Mouse (Mus musculus) layer of hippocampus, postnatal 25 days (tissue): ENCODE data around the gene 8030411F24Rik. TPM values are rescaled to one million over a fixed set of nuclear protein-coding genes. Genes with fewer than 3 reads are reported as not detected.
"Not testable (repeated sequence)": the region's sequence is repeated elsewhere in the genome, so short reads cannot be mapped to it uniquely, and the experiment has no call there.

Source experiments
- DNase-seq, 2 experiments: peaks; one replicate each; pipeline ENCODE4 v3.0.0; 2022; ENCODE audit warnings: mixed read lengths in 2 of 2, low spot score in 1 of 2; ENCODE audit errors: extremely low spot score in 1 of 2
- total RNA-seq, 2 experiments: library from RNA; stranded (reverse); gene quantifications; 2 replicates each; pipeline ENCODE4 v1.2.3; 2021

8030411F24Rik gene
- total RNA-seq = not detected

DNA sequence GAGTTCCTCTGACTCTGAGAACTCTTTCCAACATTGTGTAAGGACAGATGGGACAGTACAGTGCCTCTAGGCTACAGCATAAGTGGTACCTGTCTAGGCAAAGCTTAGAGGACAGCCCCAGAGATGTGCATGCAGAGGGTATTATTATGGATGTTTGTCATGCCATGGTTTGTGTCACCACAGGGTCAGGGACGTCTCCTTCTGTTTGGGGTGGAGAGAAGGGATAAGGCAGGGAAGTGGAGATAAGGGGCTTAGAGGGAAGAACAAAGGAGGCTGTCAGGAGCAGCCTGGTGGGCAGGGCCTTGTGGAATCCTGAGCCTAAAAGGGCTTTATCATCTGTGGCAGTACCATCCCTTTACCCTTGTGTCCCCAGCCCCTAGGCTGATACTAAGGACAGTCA is at the start of gene 8030411F24Rik:
8030411F24Rik (plus strand) TSS at position 301 of the 400 bp plus-strand sequence.
- DNase-seq = no peak

DNA sequence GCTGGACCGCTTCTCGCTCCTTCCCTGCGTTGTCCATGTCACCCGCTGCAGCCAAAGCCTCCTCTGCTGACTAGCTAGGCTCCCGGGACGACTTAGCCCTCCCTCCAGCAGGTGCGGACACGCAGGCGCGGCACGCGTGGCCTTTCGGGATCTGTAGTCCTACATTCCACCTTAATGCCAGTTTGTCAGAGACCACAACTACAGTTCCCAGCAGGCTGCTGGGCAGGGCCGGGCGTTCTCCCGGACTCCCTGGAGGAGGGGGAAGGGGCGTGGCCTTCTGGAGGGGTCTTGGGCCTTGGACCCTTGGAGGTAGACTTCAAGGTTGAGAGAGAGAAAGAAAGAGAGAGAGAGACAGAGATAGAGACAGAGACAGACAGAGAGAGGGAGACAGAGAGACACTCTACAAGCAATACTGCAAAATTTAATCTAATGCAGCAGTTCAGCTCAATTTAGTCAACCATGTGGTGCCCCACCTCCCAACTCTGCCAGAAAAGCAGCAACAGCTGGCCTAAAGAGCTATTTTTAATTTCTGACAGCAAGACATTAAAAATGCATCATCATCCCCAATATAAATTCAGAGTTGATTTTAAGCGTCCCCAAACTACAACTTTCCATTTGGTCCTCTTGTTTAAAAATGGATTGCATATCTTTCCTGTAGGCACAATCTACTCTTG is 49.3 kb upstream of the 8030411F24Rik start, which contains the start of gene Napb:
Napb (minus strand) TSS at position 141 of the 674 bp plus-strand sequence.
- DNase-seq = peak; percentile 84 to 90

DNA sequence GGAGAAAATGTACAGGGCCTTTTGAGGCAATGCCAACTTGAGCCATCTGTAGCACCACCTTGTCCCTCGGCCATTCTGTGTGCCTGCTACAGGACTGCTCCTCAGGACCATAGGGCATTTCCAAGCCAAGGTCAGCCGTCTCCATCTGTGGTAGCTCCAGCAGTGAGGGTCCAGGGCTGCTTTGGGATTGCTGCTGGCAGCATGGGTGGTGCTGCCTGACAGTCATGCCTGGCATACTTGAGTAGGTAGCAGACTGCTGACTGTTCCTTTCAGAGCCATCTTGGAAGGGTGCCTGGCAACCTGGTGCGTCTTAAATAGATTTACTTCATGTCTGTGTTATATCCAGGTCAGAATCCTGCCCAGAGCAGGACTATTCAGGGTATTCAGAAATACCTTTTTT is 38.8 kb upstream of the 8030411F24Rik start:
- no peak for DNase-seq

DNA sequence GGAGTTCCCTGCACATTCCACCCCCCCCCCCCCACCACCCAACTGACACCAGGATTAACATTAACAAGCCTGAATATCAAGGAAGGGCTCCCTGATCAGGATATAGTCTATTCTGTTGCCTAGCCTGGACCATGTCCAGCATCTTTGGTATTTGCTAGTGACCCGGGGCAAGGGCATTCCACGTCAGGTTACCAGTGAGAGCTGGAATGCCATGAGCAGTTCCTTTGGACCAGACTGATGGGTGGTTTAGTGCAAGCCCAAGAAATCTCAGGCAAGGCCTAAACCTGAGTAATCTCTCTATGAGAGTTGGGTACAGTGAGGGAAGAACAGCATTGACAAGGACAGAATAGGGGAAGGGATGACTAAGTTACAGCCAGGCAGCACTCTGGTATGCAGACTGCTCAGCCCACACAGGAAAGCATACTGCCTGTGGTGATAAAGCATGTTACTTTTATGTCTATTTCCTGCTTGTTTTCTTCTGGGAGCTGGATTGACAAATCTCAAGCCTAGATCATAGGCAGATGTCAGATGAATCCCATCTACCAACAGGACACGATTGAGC is 37.9 kb upstream of the 8030411F24Rik start:
- DNase-seq = no peak

DNA sequence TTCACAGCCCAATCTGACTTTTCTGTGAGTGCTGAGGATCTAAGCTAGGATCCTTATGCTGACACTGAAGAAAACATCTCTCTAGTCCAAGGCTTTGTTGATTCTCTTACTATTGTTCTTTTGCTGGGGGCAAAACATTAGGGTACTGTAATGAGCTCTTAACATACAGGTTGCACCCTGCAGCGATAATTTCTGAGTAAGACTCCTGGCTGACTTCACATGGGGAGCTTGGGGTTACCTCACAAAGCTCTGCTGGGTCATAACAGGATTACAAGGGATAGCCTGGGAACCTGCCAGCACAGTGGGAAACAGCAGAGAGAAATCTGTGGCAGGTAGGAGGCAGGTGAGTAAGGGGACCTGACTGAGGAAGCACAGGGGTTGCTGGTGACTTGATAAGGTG is 31.8 kb upstream of the 8030411F24Rik start, which contains the start of gene Cstl1:
Cstl1 (plus strand) TSS at position 301 of the 400 bp plus-strand sequence.
- DNase-seq = no peak

DNA sequence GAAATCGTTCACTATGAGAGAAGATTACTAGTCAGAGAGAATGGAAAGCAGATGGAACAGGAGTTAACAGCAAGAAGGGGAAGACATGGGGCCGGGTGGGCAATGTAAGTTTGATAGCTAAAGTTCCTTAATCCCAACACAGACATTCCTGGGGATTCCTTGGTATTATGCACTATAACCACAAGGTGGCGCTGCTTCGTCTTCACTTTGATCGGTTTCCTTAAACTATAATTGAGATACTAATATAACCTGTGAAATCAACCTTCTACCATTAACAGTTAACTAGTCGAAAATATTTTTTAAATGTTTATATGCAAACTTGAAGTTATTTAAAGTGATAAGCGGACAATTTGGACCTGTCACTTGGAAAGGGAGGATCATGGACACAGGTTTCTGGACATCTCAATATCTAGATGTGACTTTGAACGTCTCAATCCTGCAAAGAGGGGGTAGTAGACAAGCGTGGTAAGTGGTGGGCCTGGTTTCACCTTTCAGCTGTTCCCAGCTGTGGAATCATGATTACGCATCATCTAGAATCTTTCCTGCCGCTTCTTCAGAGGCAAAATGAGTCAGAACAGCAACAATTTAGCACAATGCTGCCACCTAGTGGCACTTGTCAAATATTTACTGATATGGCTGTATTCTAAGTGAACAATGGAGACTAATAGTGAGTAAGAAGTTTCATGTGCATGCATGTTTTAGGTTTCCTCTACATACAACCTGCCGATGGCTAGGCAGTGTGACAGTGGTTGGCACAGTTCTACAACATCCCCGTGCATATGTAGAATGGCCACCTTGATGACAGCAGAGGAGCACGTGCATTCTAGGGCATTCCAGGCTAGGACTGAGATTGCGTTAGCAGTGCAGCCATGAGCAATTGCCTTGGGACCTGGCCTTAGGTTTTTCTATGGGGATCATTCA is 29.7 kb upstream of the 8030411F24Rik start:
- DNase-seq = peak; percentile 42 to 73

DNA sequence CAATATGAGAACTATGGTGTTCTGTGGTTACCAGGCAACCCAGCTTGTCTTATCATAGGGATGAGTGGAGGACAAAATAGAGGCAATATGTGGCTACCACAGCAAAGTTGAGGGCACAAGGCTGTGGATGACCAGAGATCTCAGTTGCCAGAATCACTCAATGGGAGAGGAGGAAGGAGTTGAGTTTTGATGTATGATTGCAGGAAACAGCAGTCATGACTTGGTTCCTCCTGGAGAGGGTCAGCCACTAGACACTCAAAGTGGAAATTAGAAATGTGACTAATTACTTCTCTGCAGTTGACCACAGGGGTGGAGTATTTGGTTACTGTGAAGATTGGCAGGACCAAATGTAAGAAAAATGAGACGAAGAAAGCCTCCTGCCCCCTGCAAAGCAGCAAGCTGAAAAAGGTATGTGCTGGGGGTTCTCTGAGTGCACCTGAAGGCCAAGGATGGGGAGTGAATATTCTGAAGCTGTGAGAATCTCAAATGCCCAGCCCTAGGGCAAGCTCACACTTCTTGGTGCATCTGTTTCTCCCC is 27.4 kb upstream of the 8030411F24Rik start:
- DNase-seq = no peak

DNA sequence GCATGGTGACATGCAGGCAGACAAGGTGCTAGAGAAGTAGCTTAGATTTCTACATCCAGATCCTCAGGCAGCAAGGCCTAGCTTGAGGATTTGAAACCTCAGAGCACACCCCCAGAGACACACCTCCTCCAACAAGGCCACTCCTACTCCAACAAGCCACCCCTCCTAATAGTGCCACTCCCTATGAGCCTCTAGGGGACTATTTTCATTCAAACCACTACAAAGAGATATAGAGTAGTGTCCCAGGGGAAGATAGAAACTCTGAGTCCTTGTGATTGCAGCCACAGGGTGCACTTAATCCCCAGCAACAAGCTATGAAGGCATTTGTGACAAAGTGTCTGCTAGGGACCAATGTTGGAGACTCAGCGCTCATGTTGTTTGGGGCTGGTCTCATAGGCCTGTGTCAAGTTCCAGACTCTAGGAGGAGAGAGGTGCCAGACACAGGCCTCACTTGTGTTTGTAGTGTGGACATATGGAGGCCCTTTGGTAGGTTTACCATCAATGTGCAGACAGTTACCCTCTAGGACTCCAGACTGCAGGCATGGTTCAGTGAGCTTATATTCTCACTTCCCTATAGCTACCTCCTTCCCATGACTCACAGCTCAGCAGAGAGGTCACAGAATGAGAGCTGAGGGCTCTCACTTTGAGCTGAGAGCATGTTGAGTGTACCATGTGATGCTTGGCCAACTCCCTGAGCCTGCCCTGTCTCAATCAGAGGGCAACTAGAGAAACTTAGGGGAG is 18.0 kb upstream of the 8030411F24Rik start:
- no peak for DNase-seq

DNA sequence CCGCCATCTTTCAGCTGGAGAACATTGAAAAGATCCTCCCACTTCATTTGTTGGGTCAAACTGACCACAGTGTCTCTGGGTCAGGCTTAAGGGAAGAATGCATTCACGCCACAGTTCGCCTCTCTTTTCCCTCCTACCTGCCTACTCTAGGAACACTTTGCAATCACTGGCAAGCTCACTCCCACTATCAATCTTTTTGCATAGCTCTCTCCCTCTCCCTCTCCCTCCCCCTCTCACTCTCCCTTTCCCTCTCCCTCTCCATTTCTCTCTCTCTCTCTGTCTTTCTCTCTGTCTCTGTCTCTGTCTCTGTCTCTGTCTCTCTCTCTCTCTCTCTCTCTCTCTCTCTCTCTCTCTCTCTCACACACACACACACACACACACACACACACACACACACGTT is 10.4 kb upstream of the 8030411F24Rik start, which contains the start of gene Cst11:
Cst11 (minus strand) TSS at position 101 of the 400 bp plus-strand sequence.
- not testable (repeated sequence) for DNase-seq

DNA sequence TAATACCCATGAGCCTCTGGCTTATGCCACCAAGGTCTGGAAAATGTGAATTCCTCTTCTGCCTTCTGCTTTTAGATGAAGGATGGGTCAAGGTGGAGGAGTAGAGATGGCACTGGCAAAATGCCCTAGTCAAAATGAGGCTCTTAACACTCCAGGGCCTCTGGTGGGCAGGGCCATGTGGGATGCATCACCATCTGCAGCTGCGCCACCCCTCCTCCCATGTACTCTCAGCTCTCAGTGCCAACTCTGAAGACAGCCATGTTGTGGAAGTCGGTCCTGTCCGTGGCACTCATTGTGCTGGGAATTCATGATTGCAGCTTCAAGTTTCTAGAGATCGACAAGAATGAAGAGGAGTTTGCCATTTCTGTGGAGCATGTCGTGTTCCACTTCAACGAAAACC is 7.3 kb downstream of the 8030411F24Rik start, which contains the start of gene Cst12:
Cst12 (plus strand) TSS at position 220 of the 400 bp plus-strand sequence.
- no peak for DNase-seq

DNA sequence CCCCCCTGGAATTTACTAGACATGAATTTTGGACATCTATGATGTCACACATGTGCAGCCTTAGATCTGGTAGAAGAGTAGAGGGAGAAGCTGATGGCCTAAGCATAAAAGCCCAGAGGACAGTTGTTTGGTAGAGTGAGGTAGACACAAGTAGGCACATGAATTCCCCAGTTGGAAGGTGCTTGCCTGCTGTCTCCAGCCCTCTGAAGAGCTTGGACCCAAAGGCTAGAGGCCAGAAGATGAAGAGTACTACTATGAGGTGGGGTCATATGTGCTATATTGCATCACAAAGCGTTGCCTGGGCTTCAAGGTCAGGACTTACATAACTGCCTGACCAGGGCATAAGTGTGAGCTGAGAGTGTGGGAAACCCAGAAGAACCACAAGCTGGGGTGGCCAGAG is 16.7 kb downstream of the 8030411F24Rik start, which contains the start of gene Cst8:
Cst8 (plus strand) TSS at position 301 of the 400 bp plus-strand sequence.
- DNase-seq = no peak

DNA sequence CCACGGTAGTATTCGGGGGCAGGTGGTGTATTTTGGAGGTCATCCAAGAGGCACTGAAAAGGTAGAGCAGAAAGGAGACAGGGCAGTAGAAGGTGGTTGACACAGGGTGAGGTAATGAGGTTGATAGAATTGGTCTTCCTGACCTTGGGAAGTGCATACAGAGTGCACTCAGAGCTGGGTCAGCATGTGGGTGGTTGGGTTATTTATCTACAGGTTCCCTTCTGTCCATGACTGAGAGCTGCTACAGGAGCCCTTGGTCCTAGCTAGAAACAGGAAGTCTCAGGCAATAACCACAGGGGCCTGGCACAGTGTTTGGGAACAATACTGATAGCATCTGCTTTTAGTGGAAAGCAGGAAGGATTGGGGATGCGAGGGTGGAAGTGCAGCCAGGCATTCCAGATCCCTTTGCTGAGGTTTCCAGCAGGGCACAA is 19.7 kb downstream of the 8030411F24Rik start:
- DNase-seq = peak in 1 of 2 experiments; percentile 10

DNA sequence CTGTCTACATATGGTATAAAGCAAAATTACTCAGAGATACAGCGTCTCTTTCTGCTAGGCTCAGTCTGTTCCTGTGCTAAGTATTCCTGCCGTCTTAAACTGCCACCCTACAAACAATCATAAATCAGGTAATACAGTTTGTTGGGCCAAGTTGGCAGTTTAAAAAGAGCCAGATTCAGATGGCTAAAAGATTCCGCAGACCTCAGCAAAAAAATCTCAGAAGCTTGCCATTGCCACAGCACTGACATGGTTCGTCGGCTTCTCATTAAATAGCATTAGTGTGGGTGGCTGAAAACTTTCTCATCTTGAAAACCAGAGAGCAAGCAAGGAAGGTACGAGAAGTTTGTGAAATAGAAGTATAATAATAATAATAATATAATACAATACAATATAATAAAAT is 24.9 kb downstream of the 8030411F24Rik start:
- no peak for DNase-seq

DNA sequence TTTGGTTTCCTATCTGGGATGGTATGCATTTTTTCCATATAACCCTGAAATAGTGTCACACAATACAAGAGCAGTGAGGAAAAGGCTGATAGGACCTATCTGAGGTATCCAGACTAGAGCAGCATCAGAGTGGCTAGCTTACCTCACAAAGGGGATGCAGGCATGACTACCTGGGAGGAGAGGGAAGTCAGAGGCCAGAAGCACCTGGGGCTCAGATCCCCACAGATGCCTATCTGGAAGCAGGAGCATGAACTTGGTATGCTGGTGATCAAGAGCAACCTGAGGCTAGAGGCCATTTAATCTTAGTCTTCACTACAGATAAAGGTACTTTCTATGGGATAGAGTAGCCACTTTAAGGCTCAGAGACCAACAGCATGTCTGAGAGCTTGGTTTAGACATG is 38.1 kb downstream of the 8030411F24Rik start, which contains the start of gene Cst13:
Cst13 (plus strand) TSS at position 173 of the 400 bp plus-strand sequence.
- DNase-seq = no peak

DNA sequence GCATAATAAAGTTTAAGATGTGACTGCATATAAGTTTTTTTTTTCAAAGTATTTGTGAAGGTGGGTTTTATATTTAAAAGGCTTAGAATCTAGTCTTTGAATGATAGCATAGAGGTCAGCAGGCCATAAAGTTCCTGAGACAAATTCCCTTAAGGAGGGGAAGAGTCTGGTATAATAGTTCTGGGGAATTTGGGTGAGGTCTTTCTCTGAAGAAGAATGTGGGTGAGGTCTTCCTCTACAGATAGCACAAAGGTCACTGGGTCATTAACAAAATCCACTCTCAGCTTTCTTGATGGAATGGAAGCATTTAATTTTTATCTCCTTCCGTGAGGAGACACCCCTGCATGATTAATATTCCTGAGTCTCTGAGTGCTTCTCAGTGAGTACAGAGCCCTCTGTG is 44.2 kb downstream of the 8030411F24Rik start:
- no peak for DNase-seq

DNA sequence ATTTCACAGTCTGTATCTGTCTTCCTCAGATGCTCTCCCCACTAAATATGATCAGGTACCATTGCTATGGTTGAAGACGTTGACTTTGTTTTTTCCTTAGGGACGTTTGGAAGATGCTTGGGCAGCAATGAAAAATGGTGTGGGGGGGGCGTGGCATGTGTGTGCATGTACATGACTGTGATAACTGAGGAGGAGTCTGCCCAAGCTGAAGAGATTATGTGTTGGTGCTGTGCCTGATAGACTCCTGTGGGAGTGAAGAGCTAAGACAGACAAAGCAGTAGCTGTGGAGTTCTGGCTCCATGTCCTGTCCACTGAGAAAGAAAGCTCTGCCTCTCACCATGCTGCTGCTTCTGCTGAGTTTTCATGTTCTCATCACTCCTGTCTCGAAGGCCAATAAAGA is 53.1 kb downstream of the 8030411F24Rik start, which contains the start of gene Cst9:
Cst9 (plus strand) TSS at position 236 of the 400 bp plus-strand sequence.
- no peak for DNase-seq
